Mouse (Mus musculus) mouse embryonic stem cell (cell line): ENCODE results near the gene Gdi1.

Experiments
- in situ Hi-C, 2 experiments: fragments of 300-500 bp; cut with MboI; formaldehyde crosslinking; loops; 1 replicate in 1 of 2; 3 replicates in 1 of 2; pipeline ENCODE4 v1.14.3; 2019 to 2020; ENCODE audit warnings: low sequenced_read_pairs in 2 of 2, low pct_unique_long_range_greater_than_20kb in 1 of 2, mixed read lengths in 1 of 2; ENCODE audit not compliant: unreplicated experiment in 1 of 2

The Gdi1 gene

GRCm38 (mm10) chrX:74304867-74305700 is at the start of gene Gdi1:
Gene Gdi1, plus strand, starts transcription at chrX:74304998.
- in situ Hi-C loops, result no loop called here

GRCm38 (mm10) chrX:74257746-74258145 is 47.1 kb upstream of the Gdi1 start:
- in situ Hi-C loops, result no loop called here

GRCm38 (mm10) chrX:74269736-74270061 is 35.1 kb upstream of the Gdi1 start:
- in situ Hi-C loops, result no loop called here

GRCm38 (mm10) chrX:74270062-74270901 is 34.5 kb upstream of the Gdi1 start, which contains the start of gene Rpl10:
Gene Rpl10, plus strand, starts transcription at chrX:74270812.
- in situ Hi-C loops, result no loop called here

- in situ Hi-C loops, result no loop called here
Measured at GRCm38 (mm10) chrX:74270902-74271551, 33.8 kb upstream of the Gdi1 start.

GRCm38 (mm10) chrX:74273422-74274322 is 31.1 kb upstream of the Gdi1 start:
- in situ Hi-C loops, result no loop called here

- in situ Hi-C loops, result no loop called here
Measured at GRCm38 (mm10) chrX:74277916-74278315, 26.9 kb upstream of the Gdi1 start.

GRCm38 (mm10) chrX:74281041-74281731 is 23.6 kb upstream of the Gdi1 start:
- in situ Hi-C loops, result no loop called here

- in situ Hi-C loops, result no loop called here
Measured at GRCm38 (mm10) chrX:74281732-74282394, 22.9 kb upstream of the Gdi1 start, which contains the start of the genes Taz and Dnase1l1. Gene Taz, plus strand, starts transcription at chrX:74281912. Gene Dnase1l1, minus strand, starts transcription at chrX:74282337.

GRCm38 (mm10) chrX:74282395-74283091 is 22.3 kb upstream of the Gdi1 start:
- in situ Hi-C loops, result no loop called here

- in situ Hi-C loops, result no loop called here
Measured at GRCm38 (mm10) chrX:74283092-74283437, 21.7 kb upstream of the Gdi1 start.

- in situ Hi-C loops, result no loop called here
Measured at GRCm38 (mm10) chrX:74293431-74293830, 11.4 kb upstream of the Gdi1 start.

GRCm38 (mm10) chrX:74296538-74297448 is 8.0 kb upstream of the Gdi1 start, which contains the start of gene Atp6ap1:
Gene Atp6ap1, plus strand, starts transcription at chrX:74297097.
- in situ Hi-C loops, result no loop called here

GRCm38 (mm10) chrX:74298348-74298747 is 6.5 kb upstream of the Gdi1 start:
- in situ Hi-C loops, result no loop called here

- in situ Hi-C loops, result no loop called here
Measured at GRCm38 (mm10) chrX:74299721-74300120, 5.1 kb upstream of the Gdi1 start.
